Mouse (Mus musculus) ES-Bruce4 (cell line): Measurements from ENCODE around the gene Amigo1.

ENCODE experiments used
- CTCF ChIP-seq: IDR thresholded peaks from one replicate; pipeline ENCODE4 v1.8.1; 2011; ENCODE audit warnings: low read depth, low read length
- EP300 ChIP-seq: IDR thresholded peaks from 2 replicates; pipeline ENCODE4 v1.6.1; 2011; ENCODE audit warnings: low read depth, low read length; ENCODE audit not compliant: insufficient read depth
- POLR2A ChIP-seq: IDR thresholded peaks from one replicate; pipeline ENCODE4 v1.8.1; 2011; ENCODE audit warnings: low read length; ENCODE audit not compliant: insufficient read depth

DNA sequence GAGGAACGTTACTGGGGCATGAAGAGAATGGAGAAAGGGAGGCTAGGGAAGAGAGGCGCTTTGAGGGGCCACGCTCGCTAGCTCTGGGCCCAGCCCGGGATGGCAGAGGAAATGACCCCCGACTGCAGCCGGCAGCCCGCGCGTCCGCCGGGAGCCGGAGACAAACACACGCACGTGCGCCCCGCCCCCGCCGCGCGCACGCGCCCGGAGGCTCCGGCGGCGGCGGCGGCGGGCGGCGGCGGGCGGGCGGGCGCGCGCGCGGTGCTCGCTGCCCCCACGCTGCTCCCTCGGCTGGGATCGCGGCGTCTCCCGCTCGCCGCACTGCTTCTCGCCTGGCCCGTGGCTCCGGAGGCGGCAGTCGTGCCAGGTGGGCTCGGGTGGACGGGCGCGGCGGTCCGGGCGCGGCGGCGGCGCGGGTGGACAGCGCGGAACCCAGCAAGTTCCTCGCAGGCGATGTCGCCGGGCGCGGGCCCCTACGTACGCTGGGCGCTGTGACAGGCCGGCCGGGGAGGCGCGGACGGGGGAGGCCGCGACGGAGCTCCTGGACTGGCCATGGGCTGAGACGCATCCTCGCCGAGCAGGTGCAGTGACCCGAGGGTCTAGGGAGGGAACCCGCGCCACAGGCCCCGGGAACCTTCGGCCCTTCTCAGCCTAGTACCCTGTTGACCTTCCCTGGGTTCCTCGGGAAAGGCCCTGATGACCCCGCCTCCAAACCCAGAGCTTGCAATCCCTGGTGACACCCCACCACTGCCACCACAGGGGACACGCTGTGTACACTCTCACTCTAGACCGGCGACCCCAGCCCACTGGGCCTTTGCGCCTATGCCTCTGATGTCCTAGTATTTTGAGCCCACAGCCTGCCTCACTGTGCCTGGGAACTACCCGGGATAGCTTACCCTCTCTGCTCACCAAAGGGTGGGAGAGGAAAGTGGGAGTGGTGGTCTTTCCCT is at the start of gene Amigo1:
- TF ChIP-seq EP300, result no peak
- TF ChIP-seq CTCF, result no peak
- no peak for TF ChIP-seq POLR2A
